Mouse (Mus musculus): ENCODE measurements around the gene Oxnad1. TPM values are rescaled to one million over a fixed set of nuclear protein-coding genes. Genes with fewer than 3 reads are reported as not detected.
"Not testable (repeated sequence)": the region's sequence is repeated elsewhere in the genome, so short reads cannot be mapped to it uniquely, and the experiment has no call there.

Oxnad1 gene
- polyA plus RNA-seq, 1 experiment from 2014 or later, result 19.0 TPM

DNA sequence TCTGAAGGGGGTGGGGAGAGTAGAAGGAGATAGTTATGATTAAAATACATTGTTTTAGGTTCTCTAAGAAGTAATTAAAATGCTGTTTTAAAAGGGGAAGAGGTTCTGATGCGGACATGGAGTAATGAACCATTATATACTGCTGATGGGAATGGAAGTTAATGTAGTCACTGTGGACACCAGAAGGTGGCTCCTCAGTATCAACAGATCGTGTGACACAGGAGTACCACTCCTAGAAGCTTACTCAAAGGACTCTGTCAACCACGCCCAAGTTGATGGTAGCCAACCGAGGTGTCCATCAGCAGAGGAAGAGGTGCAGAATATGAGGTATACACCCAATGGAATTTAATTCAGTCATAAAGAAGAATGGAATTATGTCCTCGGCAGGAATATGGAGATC, 43.2 kb downstream of the Oxnad1 start:
- Histone ChIP-seq H3K9ac (no peak overlapping the region), H3K27ac (no peak overlapping the region), H3K4me3 (replicated peaks) (no peak overlapping the region), H3K4me2 (no peak overlapping the region), H3K27me3 (no peaks in the 10 kb centered on the region), H3K36me3 (replicated peaks) (no peaks in the 10 kb centered on the region), H3K9me3 (no peaks in the 10 kb centered on the region), H3K4me1 (no peaks in the 10 kb centered on the region)
- no peak for ATAC-seq (ENCODE audit: low FRiP score)
- WGBS, result 81% methylated on average over 5 of the region's 5 CpGs

GRCm38 (mm10) chr14:32131836-32132235, 46.7 kb downstream of the Oxnad1 start:
- no peak overlapping the region for H3K4me3 ChIP-seq (replicated peaks)
- ATAC-seq (ENCODE audit: low FRiP score), result no peak
- WGBS, result 90% methylated on average over 4 of the region's 4 CpGs
- H3K27ac ChIP-seq, result no peak overlapping the region
- no peaks in the 10 kb centered on the region for H3K36me3 ChIP-seq (replicated peaks)
- H3K4me2 ChIP-seq, result no peak overlapping the region
- no peaks in the 10 kb centered on the region for H3K27me3 ChIP-seq
- no peaks in the 10 kb centered on the region for H3K9me3 ChIP-seq
- H3K9ac ChIP-seq, result no peak overlapping the region
- H3K4me1 ChIP-seq, result no peaks in the 10 kb centered on the region

DNA sequence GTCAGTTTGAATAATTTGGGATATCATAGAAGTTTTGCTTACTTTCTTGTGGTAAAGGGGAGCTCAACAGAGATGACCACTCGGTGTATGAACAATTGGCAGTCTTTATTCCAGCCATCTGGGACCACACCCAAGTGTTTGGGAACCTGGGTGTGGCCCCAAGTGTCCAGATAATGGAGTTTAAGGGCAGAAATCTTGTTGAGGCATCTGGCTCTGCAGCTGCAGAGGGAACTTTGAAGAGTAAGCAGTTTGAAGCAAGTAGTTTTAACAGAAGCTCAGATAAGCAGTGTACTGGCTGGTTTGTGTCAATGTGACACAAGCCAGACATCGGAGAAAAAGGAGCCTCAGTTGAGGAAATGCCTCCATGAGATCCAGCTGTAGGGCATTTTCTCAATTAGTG, 49.1 kb downstream of the Oxnad1 start:
- Histone ChIP-seq H3K4me3 (replicated peaks) (no peak overlapping the region), H3K9ac (no peak overlapping the region), H3K27me3 (no peaks in the 10 kb centered on the region), H3K36me3 (replicated peaks) (no peaks in the 10 kb centered on the region), H3K9me3 (no peaks in the 10 kb centered on the region), H3K27ac (no peak overlapping the region), H3K4me1 (no peaks in the 10 kb centered on the region), H3K4me2 (no peak overlapping the region)
- no peak for ATAC-seq (ENCODE audit: low FRiP score)
- WGBS, result 83% methylated on average over 2 of the region's 2 CpGs

- not testable (repeated sequence) for H3K27ac ChIP-seq; H3K9ac ChIP-seq; H3K9me3 ChIP-seq; H3K4me3 ChIP-seq (replicated peaks); ATAC-seq (ENCODE audit: low FRiP score); H3K36me3 ChIP-seq (replicated peaks); H3K4me1 ChIP-seq; H3K27me3 ChIP-seq; H3K4me2 ChIP-seq
- 85% methylated on average over 3 of the region's 3 CpGs for WGBS
Measured at GRCm38 (mm10) chr14:32136467-32136866, 51.3 kb downstream of the Oxnad1 start.

- no peak overlapping the region for H3K4me2 ChIP-seq
- ATAC-seq (ENCODE audit: low FRiP score), result no peak
Measured at GRCm38 (mm10) chr14:32140359-32140965, 55.3 kb downstream of the Oxnad1 start.

DNA sequence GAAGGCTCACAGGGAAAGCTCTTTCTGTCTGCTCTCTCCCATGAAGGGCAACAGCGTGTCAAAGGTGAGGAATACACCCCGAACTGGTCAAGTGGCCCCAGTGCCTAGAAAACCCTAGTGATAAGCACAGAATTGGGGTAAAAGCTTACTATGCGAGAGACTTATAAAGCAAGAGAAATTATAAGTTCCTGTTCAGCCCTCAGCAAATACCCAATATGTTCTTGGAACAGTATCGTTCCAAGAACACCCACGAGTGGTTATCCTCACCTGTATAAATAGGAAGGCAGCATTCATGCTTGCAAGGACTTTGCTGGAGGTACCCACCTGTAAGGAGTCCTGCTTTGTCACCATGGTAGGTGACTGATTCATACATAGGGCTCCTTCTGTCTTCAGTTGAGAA, 56.5 kb downstream of the Oxnad1 start, which contains the start of gene Msmb:
TSS of gene Msmb (plus strand) at position 301 of the 400 bp plus-strand sequence.
- no peak within 1 kb of the TSS for H3K4me3 ChIP-seq (replicated peaks)
- no peak for ATAC-seq (ENCODE audit: low FRiP score)
- H3K4me1 ChIP-seq, result no peaks in the 10 kb centered on the region
- WGBS, result 79% methylated on average over 5 of the region's 5 CpGs
- H3K4me2 ChIP-seq, result no peak within 1 kb of the TSS
- no peaks in the 10 kb centered on the region for H3K36me3 ChIP-seq (replicated peaks)
- no peak within 1 kb of the TSS for H3K27ac ChIP-seq
- no peaks in the 10 kb centered on the region for H3K27me3 ChIP-seq
- H3K9ac ChIP-seq, result no peak within 1 kb of the TSS
- 0 out of 2 replicates have a peak, but pooled peaks cover 1% of the 10 kb centered on the region for H3K9me3 ChIP-seq

More at GRCm38 (mm10) chr14:32140359-32140965, 55.3 kb downstream of the Oxnad1 start:
- H3K4me3 ChIP-seq (replicated peaks), result no peak overlapping the region
- no peak overlapping the region for H3K9ac ChIP-seq
- H3K4me1 ChIP-seq, result no peaks in the 10 kb centered on the region
- WGBS, result 68% methylated on average over 5 of the region's 5 CpGs
- H3K9me3 ChIP-seq, result no peaks in the 10 kb centered on the region
- no peak overlapping the region for H3K27ac ChIP-seq
- H3K36me3 ChIP-seq (replicated peaks), result no peaks in the 10 kb centered on the region
- H3K27me3 ChIP-seq, result no peaks in the 10 kb centered on the region

DNA sequence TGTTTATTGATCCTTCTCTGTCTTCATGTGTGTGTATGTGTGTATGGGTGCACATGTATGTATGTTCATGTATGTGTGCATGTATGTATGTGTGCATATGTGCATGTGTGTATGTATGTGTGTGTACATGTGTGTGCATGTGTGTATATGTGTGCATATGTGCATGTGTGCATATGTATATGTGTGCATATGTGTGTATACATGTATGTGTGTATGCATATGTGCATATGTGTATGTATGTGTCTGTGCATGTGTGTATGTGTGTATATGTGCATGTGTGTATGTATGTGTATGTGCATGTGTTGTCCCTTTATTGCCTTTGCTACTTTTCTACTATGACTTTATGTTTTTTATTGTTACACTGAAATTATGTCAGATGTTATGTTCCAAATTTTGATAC, 59.6 kb downstream of the Oxnad1 start:
- Histone ChIP-seq H3K9ac (no peak overlapping the region), H3K4me3 (replicated peaks) (no peak overlapping the region), H3K36me3 (replicated peaks) (no peaks in the 10 kb centered on the region), H3K9me3 (peaks cover 16% of the 10 kb centered on the region), H3K4me2 (no peak overlapping the region), H3K27ac (no peak overlapping the region), H3K4me1 (no peaks in the 10 kb centered on the region), H3K27me3 (no peaks in the 10 kb centered on the region)
- ATAC-seq (ENCODE audit: low FRiP score), result no peak

DNA sequence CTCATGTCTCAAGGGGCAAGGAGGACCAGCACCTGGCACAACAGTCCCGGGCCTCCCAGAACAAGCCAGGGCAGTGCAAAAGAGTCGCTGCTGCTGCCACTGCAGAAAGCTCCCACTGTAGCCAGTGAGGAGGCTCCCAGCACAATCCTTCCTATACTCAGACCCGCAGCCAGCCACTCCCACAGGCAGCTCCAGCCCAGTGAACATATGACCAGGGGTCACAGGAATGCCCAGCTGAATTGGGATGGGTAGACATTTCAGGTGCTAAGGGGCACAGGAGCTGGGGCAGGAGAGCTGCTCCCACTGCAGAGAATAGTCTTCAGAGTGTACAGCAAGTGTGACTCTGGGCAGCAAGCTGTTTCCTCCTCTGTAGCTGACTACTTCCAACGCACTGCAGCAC, 60.2 kb downstream of the Oxnad1 start:
- no peak for ATAC-seq (ENCODE audit: low FRiP score)
- Histone ChIP-seq H3K4me3 (replicated peaks) (no peak overlapping the region), H3K4me2 (no peak overlapping the region), H3K27ac (no peak overlapping the region), H3K9me3 (peaks cover 16% of the 10 kb centered on the region), H3K27me3 (no peaks in the 10 kb centered on the region), H3K9ac (no peak overlapping the region), H3K36me3 (replicated peaks) (no peaks in the 10 kb centered on the region), H3K4me1 (no peaks in the 10 kb centered on the region)
- 80% methylated on average over 4 of the region's 4 CpGs for WGBS

DNA sequence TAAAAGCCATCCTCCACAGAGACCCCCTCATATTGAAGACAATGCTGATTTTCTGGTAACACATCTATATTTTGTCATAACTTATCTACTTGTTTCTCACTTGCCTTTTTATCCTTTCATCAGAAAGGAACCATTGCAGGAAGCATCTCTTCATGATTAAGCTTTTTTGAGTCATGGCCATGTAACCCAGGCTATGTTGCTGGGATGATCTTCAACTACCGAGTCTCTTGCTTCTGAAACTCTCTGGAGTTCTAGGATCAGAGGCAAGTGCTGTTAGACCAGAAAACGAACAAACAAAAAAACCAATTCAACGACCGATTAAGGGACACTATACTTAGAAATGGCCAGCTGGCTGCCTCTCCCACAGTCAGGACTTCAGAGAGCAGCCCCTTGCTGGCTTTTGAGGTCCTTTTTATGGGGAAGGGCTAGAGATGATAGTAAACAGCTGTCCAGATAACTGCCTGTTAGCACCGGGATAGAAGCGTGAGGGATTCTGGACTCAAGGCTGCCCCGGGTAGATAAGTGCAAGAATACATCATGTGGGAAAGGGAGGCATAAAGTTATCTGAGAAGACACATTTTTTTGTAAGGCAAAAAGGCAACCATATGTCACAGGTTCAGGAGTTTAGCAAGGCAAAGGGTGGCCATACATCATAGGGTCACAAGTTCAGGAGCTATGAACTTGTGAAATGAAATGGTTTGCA, 60.8 kb downstream of the Oxnad1 start:
- ATAC-seq (ENCODE audit: low FRiP score), result no peak
- no peak overlapping the region for H3K27ac ChIP-seq
- no peaks in the 10 kb centered on the region for H3K27me3 ChIP-seq
- H3K9me3 ChIP-seq, result peaks cover 16% of the 10 kb centered on the region
- WGBS, result 90% methylated on average over 7 of the region's 7 CpGs
- H3K4me1 ChIP-seq, result no peaks in the 10 kb centered on the region
- no peaks in the 10 kb centered on the region for H3K36me3 ChIP-seq (replicated peaks)
- no peak overlapping the region for H3K4me3 ChIP-seq (replicated peaks)
- H3K4me2 ChIP-seq, result no peak overlapping the region
- H3K9ac ChIP-seq, result no peak overlapping the region

- WGBS, result 69% methylated on average over 2 of the region's 2 CpGs
- ATAC-seq (ENCODE audit: low FRiP score), result no peak
- H3K27ac ChIP-seq, result no peak overlapping the region
Measured at GRCm38 (mm10) chr14:32146578-32146977, 61.4 kb downstream of the Oxnad1 start.

DNA sequence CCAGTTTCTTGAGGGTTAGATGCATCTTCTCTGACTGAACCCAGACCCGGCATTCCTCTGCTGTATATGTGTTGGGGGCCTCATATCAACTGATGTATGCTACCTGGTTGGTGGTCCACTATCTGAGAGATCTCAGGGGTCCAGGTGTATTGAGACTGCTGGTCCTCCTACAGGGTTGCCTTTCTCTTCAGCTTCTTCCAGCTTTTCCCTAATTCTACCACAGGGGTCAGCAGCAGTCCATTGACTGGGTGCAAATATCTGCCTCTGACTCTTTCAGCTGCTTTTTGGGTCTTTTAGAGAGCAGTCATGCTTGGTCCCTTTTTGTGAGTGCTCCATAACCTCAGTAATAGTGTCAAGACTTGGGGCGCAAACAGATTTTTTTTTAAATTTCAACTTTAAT, 65.7 kb downstream of the Oxnad1 start:
- no peak overlapping the region for H3K9ac ChIP-seq
- H3K27ac ChIP-seq, result no peak overlapping the region
- 95% methylated on average over 2 of the region's 2 CpGs for WGBS
- H3K9me3 ChIP-seq, result peaks cover 16% of the 10 kb centered on the region
- no peaks in the 10 kb centered on the region for H3K4me1 ChIP-seq
- no peak for ATAC-seq (ENCODE audit: low FRiP score)
- H3K27me3 ChIP-seq, result no peaks in the 10 kb centered on the region
- H3K4me3 ChIP-seq (replicated peaks), result no peak overlapping the region
- H3K4me2 ChIP-seq, result no peak overlapping the region
- no peaks in the 10 kb centered on the region for H3K36me3 ChIP-seq (replicated peaks)

More at GRCm38 (mm10) chr14:32146578-32146977, 61.4 kb downstream of the Oxnad1 start:
- Histone ChIP-seq H3K4me2 (no peak overlapping the region), H3K4me1 (no peaks in the 10 kb centered on the region), H3K27me3 (no peaks in the 10 kb centered on the region), H3K36me3 (replicated peaks) (no peaks in the 10 kb centered on the region), H3K9me3 (peaks cover 16% of the 10 kb centered on the region), H3K4me3 (replicated peaks) (no peak overlapping the region), H3K9ac (no peak overlapping the region)

- Histone ChIP-seq H3K9ac (no peak overlapping the region), H3K4me3 (replicated peaks) (no peak overlapping the region), H3K4me1 (no peaks in the 10 kb centered on the region), H3K27ac (no peak overlapping the region), H3K36me3 (replicated peaks) (no peaks in the 10 kb centered on the region), H3K9me3 (peaks cover 8% of the 10 kb centered on the region), H3K27me3 (no peaks in the 10 kb centered on the region), H3K4me2 (no peak overlapping the region)
- no peak for ATAC-seq (ENCODE audit: low FRiP score)
- 93% methylated on average over 18 of the region's 18 CpGs for WGBS
Measured at GRCm38 (mm10) chr14:32152243-32152965, 67.2 kb downstream of the Oxnad1 start.
